In the genomic region with DNA sequence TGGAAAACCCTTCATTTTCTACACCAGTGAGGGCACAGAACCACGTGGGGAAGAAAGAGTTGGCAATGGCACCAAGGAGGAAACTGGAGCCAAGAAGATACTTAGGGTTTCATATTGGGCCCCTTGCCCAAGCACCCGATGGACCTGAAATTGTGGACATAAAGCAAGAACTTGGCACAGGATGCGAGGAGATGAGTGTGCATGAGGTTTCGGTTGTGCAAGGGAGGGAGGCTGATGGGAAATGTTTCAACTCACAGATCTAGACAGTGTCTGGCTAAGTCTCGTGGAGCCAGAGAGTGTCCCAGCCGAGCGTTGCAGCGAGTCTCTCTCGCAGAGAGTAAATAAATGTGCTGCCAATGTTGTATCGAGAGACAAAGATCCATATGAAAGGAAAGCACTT, we compare ENCODE assay signal across 17 mouse cellular contexts.
A peak's percentile ranks its signal among the peaks of the same experiment; 100 is the strongest.
DNase-seq lines count a peak whose midpoint lies in the region; ATAC-seq and TF ChIP-seq lines count a peak whose summit lies in the region.
"Had no signal": no experiment of that assay in that cellular context is flagged by ENCODE, and none has a peak within 500 bp of the region (broad histone marks: within the 10 kb centered on the region; RNA-seq: fewer than 3 reads in every experiment).

No protein-coding gene starts in this region.

- intact Hi-C loops in left cerebral cortex, postnatal 4 days (cut with DNase I), result no loop called here
- intact Hi-C loops in left cerebral cortex, postnatal 10 days (cut with DNase I), result no loop called here

- H3K36me3 ChIP-seq in midbrain, embryonic 11.5 days (ENCODE audit: control insufficient read depth, insufficient read depth, low read length), result no peaks in the 10 kb centered on the region
- H3K36me3 ChIP-seq: heart, embryonic 12.5 days; midbrain, embryonic 13.5 days had no signal

- DNase-seq in left cerebral cortex, postnatal 4 days, result peak; percentile 14
- DNase-seq in left cerebral cortex, adult 8-10 months (ENCODE audit: low spot score in 2 of 2), result no peak
- peak; percentile 40 for DNase-seq in fibroblast of lung, adult 2 months (ENCODE audit: low read depth)
- DNase-seq in lung, postnatal 10 days, result peak; percentile 27
- DNase-seq in midbrain, embryonic 11.5 days (ENCODE audit: low spot score, missing footprints), result no peak
- DNase-seq in left cerebral cortex, postnatal 10 days (ENCODE audit: extremely low spot score in 1 of 2, low spot score in 2 of 2), result no peak
- DNase-seq in cerebellum, adult 2 months, result no peak
- DNase-seq: cerebellum, adult 8-10 months; gastrocnemius, adult 2 months; heart, postnatal 10 days; kidney, adult 11 months; retina, postnatal 1 day; right cerebral cortex, postnatal 25 days had no signal

- H3K27ac ChIP-seq in midbrain, embryonic 11.5 days (ENCODE audit: low read depth, low read length), result no peak overlapping the region
- H3K27ac ChIP-seq in cerebellum, adult 2 months (ENCODE audit: insufficient read depth, low read length), result no peak overlapping the region
- H3K27ac ChIP-seq: forebrain, embryonic 13.5 days; gastrocnemius, adult 2 months; left cerebral cortex, adult 2 months; midbrain, embryonic 13.5 days had no signal

- H3K4me3 ChIP-seq in midbrain, embryonic 11.5 days (ENCODE audit: low read depth, low read length), result no peak overlapping the region
- H3K4me3 ChIP-seq in cerebellum, adult 2 months (replicated peaks; ENCODE audit: insufficient read depth, low read depth, low read length), result no peak overlapping the region
- H3K4me3 ChIP-seq: forebrain, embryonic 13.5 days; gastrocnemius, adult 2 months; heart, embryonic 12.5 days; left cerebral cortex, adult 2 months; midbrain, embryonic 13.5 days had no signal

- 91% methylated on average over 10 of the region's 10 CpGs for WGBS in midbrain, embryonic 11.5 days
- 35% methylated on average over 10 of the region's 10 CpGs for WGBS in cerebellum, adult 2 months

- no peaks in the 10 kb centered on the region for H3K4me1 ChIP-seq in midbrain, embryonic 11.5 days (ENCODE audit: control insufficient read depth, insufficient read depth, low read length)
- no peaks in the 10 kb centered on the region for H3K4me1 ChIP-seq in cerebellum, adult 2 months (ENCODE audit: control insufficient read depth, insufficient read depth, low read length)
- H3K4me1 ChIP-seq: forebrain, embryonic 13.5 days; heart, embryonic 12.5 days; midbrain, embryonic 13.5 days had no signal

- H3K9ac ChIP-seq in midbrain, embryonic 11.5 days (ENCODE audit: low read length), result no peak overlapping the region
- H3K9ac ChIP-seq: forebrain, embryonic 13.5 days; heart, embryonic 12.5 days; midbrain, embryonic 13.5 days had no signal

- no peak for ATAC-seq in midbrain, embryonic 11.5 days (ENCODE audit: low FRiP score)
- ATAC-seq: forebrain, embryonic 13.5 days; midbrain, embryonic 13.5 days had no signal

- H3K9me3 ChIP-seq in midbrain, embryonic 11.5 days (ENCODE audit: control insufficient read depth, low read length), result no peaks in the 10 kb centered on the region
- H3K9me3 ChIP-seq: forebrain, embryonic 13.5 days; heart, embryonic 12.5 days; midbrain, embryonic 13.5 days had no signal

- no peaks in the 10 kb centered on the region for H3K27me3 ChIP-seq in midbrain, embryonic 11.5 days (ENCODE audit: control insufficient read depth, insufficient read depth, low read length)
- no peaks in the 10 kb centered on the region for H3K27me3 ChIP-seq in cerebellum, adult 2 months (ENCODE audit: control insufficient read depth, insufficient read depth, low read length)
- H3K27me3 ChIP-seq: forebrain, embryonic 13.5 days; midbrain, embryonic 13.5 days had no signal

- H3K4me2 ChIP-seq in midbrain, embryonic 11.5 days, result no peak overlapping the region
- H3K4me2 ChIP-seq: forebrain, embryonic 13.5 days; heart, embryonic 12.5 days; midbrain, embryonic 13.5 days had no signal

- TF ChIP-seq POLR2A in cerebellum, adult 2 months (IDR thresholded peaks at IDR 0.05; ENCODE audit: borderline replicate concordance, insufficient read depth, low read length), result no peak

- no peak for TF ChIP-seq CTCF in cerebellum, adult 2 months (IDR thresholded peaks at IDR 0.05; ENCODE audit: borderline replicate concordance, insufficient read depth, low read depth, low read length)

Comparison
In these comparisons a context has a peak if more than half of its experiments do, and no peak if none do; other contexts are left out.
1. DNase-seq: peak in left cerebral cortex, postnatal 4 days (single experiment), fibroblast of lung, adult 2 months (single experiment) and lung, postnatal 10 days (single experiment); none in left cerebral cortex, adult 8-10 months (0 of 2), midbrain, embryonic 11.5 days (single experiment), left cerebral cortex, postnatal 10 days (0 of 2) and cerebellum, adult 2 months (0 of 2).